Mouse (Mus musculus) kidney, embryonic 16.5 days (tissue): ENCODE results near the gene Wfikkn1. TPM values are rescaled to one million over a fixed set of nuclear protein-coding genes. Genes with fewer than 3 reads are reported as not detected.
A peak's percentile ranks its signal among the peaks of the same experiment; 100 is the strongest.

ENCODE experiments used
- ATAC-seq: fragments of 200-750 bp; cut with Nextera tagmentation; 2 replicates; pipeline ENCODE4 v1.8.0; 2017; ENCODE audit warnings: moderate TSS enrichment; ENCODE audit not compliant: low FRiP score, low TSS enrichment
- H3K27ac ChIP-seq: fragments of 300-500 bp; sonication (generic); 2 replicates; pipeline ENCODE4 v1.5.1; 2014; ENCODE audit warnings: low read length
- H3K27me3 ChIP-seq: fragments of 300-500 bp; sonication (generic); 2 replicates; pipeline ENCODE4 v1.6.1; 2014; ENCODE audit warnings: low read length, control low read depth, mixed read lengths; ENCODE audit not compliant: insufficient read depth
- H3K36me3 ChIP-seq: fragments of 300-500 bp; sonication (generic); 2 replicates; pipeline ENCODE4 v1.6.1; 2014; ENCODE audit warnings: low read length, control low read depth, mixed read lengths; ENCODE audit not compliant: insufficient read depth
- H3K4me1 ChIP-seq: fragments of 300-500 bp; sonication (generic); 2 replicates; pipeline ENCODE4 v1.6.1; 2014; ENCODE audit warnings: low read length, control low read depth, mixed read lengths; ENCODE audit not compliant: insufficient read depth
- H3K4me2 ChIP-seq: fragments of 300-500 bp; sonication (generic); replicated peaks from 2 replicates; pipeline ENCODE4 v1.6.1; 2014; ENCODE audit warnings: low read depth, low read length
- H3K4me3 ChIP-seq: fragments of 300-500 bp; sonication (generic); 2 replicates; pipeline ENCODE4 v1.5.1; 2014; ENCODE audit warnings: mild to moderate bottlenecking, low read length
- H3K9ac ChIP-seq: fragments of 300-500 bp; sonication (generic); replicated peaks from 2 replicates; pipeline ENCODE4 v1.6.1; 2014; ENCODE audit warnings: low read length
- H3K9me3 ChIP-seq: fragments of 300-500 bp; sonication (generic); 2 replicates; pipeline ENCODE4 v1.6.1; 2016; ENCODE audit warnings: low read length, control low read depth
- WGBS: fragments of 180-500 bp; shearing (Covaris S2); extraction: QIAGEN DNeasy Blood & Tissue Kit; methylation state at CpG from one replicate; pipeline ENCODE4 v1.1.7; 2014; 5-methylcytosine and 5-hydroxymethylcytosine counted together
- polyA plus RNA-seq: library from polyadenylated mRNA; unstranded; fragments of >200 nt; fragmentation: Nextera tagmentation; extraction: Ambion mirVana; gene quantifications from 2 replicates; pipeline ENCODE4 v1.2.1, GENCODE M21; 2015

Gene Wfikkn1
- polyA plus RNA-seq, 1 experiment from 2014 or later: 0.71 TPM

- Histone ChIP-seq H3K4me3 (no peak overlapping the region), H3K36me3 (peaks cover 26% of the 10 kb centered on the region), H3K27ac (no peak overlapping the region), H3K4me1 (no peaks in the 10 kb centered on the region), H3K9ac (no peak overlapping the region), H3K27me3 (no peaks in the 10 kb centered on the region), H3K4me2 (no peak overlapping the region), H3K9me3 (no peaks in the 10 kb centered on the region)
- ATAC-seq: no peak
- 81% methylated on average over 3 of the region's 3 CpGs for WGBS
Observed at GRCm38 (mm10) chr17:25888837-25889236, 8.2 kb upstream of the Wfikkn1 start.

GRCm38 (mm10) chr17:25887467-25887866 lies 6.8 kb upstream of the Wfikkn1 start:
- no peak overlapping the region for H3K9ac ChIP-seq
- no peaks in the 10 kb centered on the region for H3K9me3 ChIP-seq
- peaks cover 39% of the 10 kb centered on the region for H3K36me3 ChIP-seq
- WGBS: 83% methylated on average over 10 of the region's 10 CpGs
- no peak overlapping the region for H3K4me3 ChIP-seq
- H3K4me2 ChIP-seq: no peak overlapping the region
- H3K27ac ChIP-seq: no peak overlapping the region
- no peaks in the 10 kb centered on the region for H3K27me3 ChIP-seq
- no peaks in the 10 kb centered on the region for H3K4me1 ChIP-seq
- ATAC-seq: no peak

DNA sequence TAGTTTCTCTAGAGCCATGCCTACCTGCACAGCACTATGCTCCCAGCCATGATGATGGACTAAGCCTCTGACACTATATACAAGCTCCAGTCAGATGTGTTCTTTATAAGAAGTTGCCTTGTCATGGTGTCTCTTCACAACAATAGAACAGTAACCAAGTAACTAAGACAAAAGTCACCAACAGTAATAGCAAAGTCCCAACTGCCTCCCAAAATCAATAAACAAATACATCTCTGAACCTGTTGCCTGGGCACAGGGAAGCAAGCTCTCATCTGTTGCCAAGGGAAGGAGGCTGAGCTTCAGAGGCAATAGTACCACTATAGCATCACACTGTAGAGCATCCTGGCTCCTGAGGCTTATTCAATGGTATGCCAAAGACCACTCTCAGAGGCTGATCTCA lies 6.1 kb upstream of the Wfikkn1 start:
- Histone ChIP-seq H3K4me2 (no peak overlapping the region), H3K27ac (no peak overlapping the region), H3K9me3 (no peaks in the 10 kb centered on the region), H3K4me3 (no peak overlapping the region), H3K4me1 (no peaks in the 10 kb centered on the region), H3K9ac (no peak overlapping the region), H3K27me3 (no peaks in the 10 kb centered on the region), H3K36me3 (peaks cover 41% of the 10 kb centered on the region)
- ATAC-seq: no peak

DNA sequence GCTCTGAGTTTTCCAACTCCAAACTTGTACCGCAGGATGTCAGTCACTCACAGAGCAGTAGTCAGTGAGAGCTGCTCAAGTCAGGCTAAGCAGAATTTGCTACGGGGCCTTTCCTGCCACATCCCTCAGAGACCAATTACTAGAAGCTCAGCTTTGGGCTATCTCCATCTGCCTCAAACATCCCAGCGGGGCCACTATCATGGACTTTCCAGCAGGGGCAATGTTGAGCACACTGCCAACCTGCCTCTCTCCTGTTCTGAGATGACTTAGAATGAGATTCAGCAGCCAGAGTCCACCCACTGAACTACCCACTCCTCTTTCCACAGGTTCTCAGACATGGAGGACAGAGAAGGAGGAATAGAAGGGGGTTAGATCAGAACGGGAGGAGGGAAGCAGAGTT lies 5.0 kb upstream of the Wfikkn1 start:
- 72% methylated on average over 4 of the region's 4 CpGs for WGBS
- no peak overlapping the region for H3K4me3 ChIP-seq
- H3K27ac ChIP-seq: no peak overlapping the region
- peaks cover 41% of the 10 kb centered on the region for H3K36me3 ChIP-seq
- ATAC-seq: no peak
- no peak overlapping the region for H3K9ac ChIP-seq
- H3K4me2 ChIP-seq: no peak overlapping the region
- H3K9me3 ChIP-seq: no peaks in the 10 kb centered on the region
- peaks cover 12% of the 10 kb centered on the region for H3K4me1 ChIP-seq
- no peaks in the 10 kb centered on the region for H3K27me3 ChIP-seq

GRCm38 (mm10) chr17:25883824-25884223 lies 3.2 kb upstream of the Wfikkn1 start:
- Histone ChIP-seq H3K27ac (no peak overlapping the region), H3K36me3 (peaks cover 41% of the 10 kb centered on the region), H3K27me3 (no peaks in the 10 kb centered on the region), H3K4me1 (peaks cover 22% of the 10 kb centered on the region), H3K9me3 (no peaks in the 10 kb centered on the region), H3K4me3 (no peak overlapping the region), H3K9ac (no peak overlapping the region), H3K4me2 (no peak overlapping the region)
- ATAC-seq: no peak
- 94% methylated on average over 3 of the region's 3 CpGs for WGBS

- no peak overlapping the region for H3K27ac ChIP-seq
- 82% methylated on average over 8 of the region's 8 CpGs for WGBS
Observed at GRCm38 (mm10) chr17:25883268-25883667, 2.6 kb upstream of the Wfikkn1 start.

GRCm38 (mm10) chr17:25882306-25882705 lies 1.6 kb upstream of the Wfikkn1 start:
- H3K9ac ChIP-seq: no peak overlapping the region
- H3K27me3 ChIP-seq: no peaks in the 10 kb centered on the region
- WGBS: 23% methylated on average over 5 of the region's 5 CpGs
- H3K4me2 ChIP-seq: no peak overlapping the region
- peaks cover 35% of the 10 kb centered on the region for H3K36me3 ChIP-seq
- no peak for ATAC-seq
- H3K9me3 ChIP-seq: no peaks in the 10 kb centered on the region
- H3K4me3 ChIP-seq: no peak overlapping the region
- no peak overlapping the region for H3K27ac ChIP-seq
- peaks cover 22% of the 10 kb centered on the region for H3K4me1 ChIP-seq

More at GRCm38 (mm10) chr17:25883268-25883667, 2.6 kb upstream of the Wfikkn1 start:
- no peak for ATAC-seq
- no peak overlapping the region for H3K4me3 ChIP-seq
- H3K36me3 ChIP-seq: peaks cover 40% of the 10 kb centered on the region
- H3K4me2 ChIP-seq: no peak overlapping the region
- no peaks in the 10 kb centered on the region for H3K9me3 ChIP-seq
- H3K4me1 ChIP-seq: peaks cover 22% of the 10 kb centered on the region
- H3K9ac ChIP-seq: no peak overlapping the region
- no peaks in the 10 kb centered on the region for H3K27me3 ChIP-seq

GRCm38 (mm10) chr17:25881691-25882090 lies 1.0 kb upstream of the Wfikkn1 start:
- 32% methylated on average over 4 of the region's 4 CpGs for WGBS
- no peak overlapping the region for H3K4me3 ChIP-seq
- H3K9me3 ChIP-seq: no peaks in the 10 kb centered on the region
- H3K4me1 ChIP-seq: peaks cover 26% of the 10 kb centered on the region
- ATAC-seq: no peak
- H3K36me3 ChIP-seq: peaks cover 35% of the 10 kb centered on the region
- H3K27me3 ChIP-seq: no peaks in the 10 kb centered on the region
- no peak overlapping the region for H3K4me2 ChIP-seq
- H3K27ac ChIP-seq: peak overlapping the region; percentile 28; the same call in 1 of the 2 replicates
- H3K9ac ChIP-seq: 0 out of 2 replicates have a peak overlapping the region, but pooled peaks have one; percentile 8

DNA sequence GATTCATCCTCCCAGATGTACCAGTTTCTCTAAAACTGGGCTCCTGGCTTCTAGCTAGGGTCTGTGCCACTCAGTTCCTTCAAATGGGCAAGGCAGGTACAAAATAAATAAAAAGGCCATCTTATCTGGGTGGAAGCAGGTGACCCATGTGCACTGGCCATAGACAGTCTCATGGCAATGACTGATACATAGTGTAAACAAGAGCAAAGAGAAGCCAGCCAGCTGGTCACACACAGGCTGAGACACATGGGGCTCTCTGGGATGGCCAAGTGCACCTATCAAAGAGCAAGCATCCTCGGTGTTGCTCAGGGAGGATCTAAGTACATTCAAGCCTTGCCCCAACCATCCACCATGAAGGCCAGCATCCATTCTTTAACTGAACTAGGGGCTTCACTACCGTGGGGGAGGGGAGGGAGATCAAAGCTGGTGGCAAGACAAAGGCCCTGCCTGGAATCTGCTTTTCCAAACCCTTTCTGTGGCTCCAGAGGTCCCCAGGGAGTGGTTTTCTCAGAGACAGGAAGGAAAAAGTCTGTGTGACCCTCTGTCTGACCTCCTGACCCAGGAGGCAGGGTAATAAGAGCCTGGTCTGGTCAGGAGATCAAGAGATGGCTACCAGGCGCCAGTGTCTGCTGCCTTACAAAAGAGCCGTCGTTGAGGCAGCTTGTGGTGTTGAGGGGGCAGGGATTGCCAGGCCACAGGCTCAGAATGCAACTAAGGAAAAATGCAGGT lies 419 bp upstream of the Wfikkn1 start:
- H3K36me3 ChIP-seq: peaks cover 35% of the 10 kb centered on the region
- WGBS: 12% methylated on average over 5 of the region's 5 CpGs

DNA sequence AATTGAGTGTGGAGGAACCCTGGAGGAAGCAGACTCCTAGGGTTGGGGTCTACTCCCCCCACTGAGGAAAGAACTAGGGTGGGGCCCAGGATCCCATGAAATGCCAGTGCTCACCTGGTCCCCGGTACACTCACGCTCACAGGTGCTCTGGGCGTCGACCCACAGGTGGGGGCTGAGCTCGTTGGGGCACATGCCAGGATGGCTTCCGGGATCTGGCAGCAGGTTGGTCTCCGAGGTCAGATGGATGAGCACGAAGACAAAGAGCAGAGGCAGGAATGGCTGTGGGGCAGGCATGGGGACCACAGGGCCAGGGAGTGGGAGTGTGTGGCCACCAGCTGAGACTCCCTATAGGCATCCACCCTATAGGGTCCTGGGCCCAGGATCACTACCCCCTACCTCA lies 908 bp downstream of the Wfikkn1 start:
- 66% methylated on average over 8 of the region's 8 CpGs for WGBS
- no peak overlapping the region for H3K4me2 ChIP-seq
- no peaks in the 10 kb centered on the region for H3K27me3 ChIP-seq
- H3K27ac ChIP-seq: 0 out of 2 replicates have a peak overlapping the region, but pooled peaks have one; percentile 34
- peaks cover 36% of the 10 kb centered on the region for H3K4me1 ChIP-seq
- H3K36me3 ChIP-seq: peaks cover 35% of the 10 kb centered on the region
- no peaks in the 10 kb centered on the region for H3K9me3 ChIP-seq
- ATAC-seq: no peak
- no peak overlapping the region for H3K4me3 ChIP-seq
- H3K9ac ChIP-seq: no peak overlapping the region

More for the DNA sequence above, 419 bp upstream of the Wfikkn1 start:
- ATAC-seq: no peak
- H3K27ac ChIP-seq: no peak overlapping the region; the same call in 1 of the 2 replicates
- H3K9me3 ChIP-seq: no peaks in the 10 kb centered on the region
- H3K9ac ChIP-seq: no peak overlapping the region
- H3K4me3 ChIP-seq: no peak overlapping the region
- peaks cover 33% of the 10 kb centered on the region for H3K4me1 ChIP-seq
- no peaks in the 10 kb centered on the region for H3K27me3 ChIP-seq
- no peak overlapping the region for H3K4me2 ChIP-seq
